Mouse (Mus musculus): ENCODE results near the gene Frmd5. TPM values are rescaled to one million over a fixed set of nuclear protein-coding genes. Genes with fewer than 3 reads are reported as not detected.

Gene Frmd5
- polyA plus RNA-seq, 1 experiment from 2014 or later, result 2.9 TPM

DNA sequence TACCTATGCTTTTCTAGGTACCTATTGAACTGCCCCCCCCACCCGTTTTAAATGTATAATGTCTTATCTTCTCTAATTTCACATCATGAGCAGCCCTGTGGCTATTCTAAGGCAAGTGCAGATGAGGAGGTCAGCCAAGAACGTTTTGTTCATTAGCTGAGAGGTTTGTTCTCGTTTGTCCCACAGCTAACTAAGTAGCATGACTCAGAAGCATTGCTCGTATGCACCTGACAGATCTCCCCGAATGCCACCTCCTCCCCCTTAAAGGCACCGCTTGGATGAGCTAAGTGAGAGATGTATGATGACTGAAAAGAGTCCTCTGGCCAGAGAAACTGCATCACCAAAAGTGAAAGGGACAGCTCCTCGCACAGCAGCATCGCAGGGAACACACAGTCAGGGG, 132.7 kb downstream of the Frmd5 start:
- Histone ChIP-seq H3K4me3 (ENCODE audit: low read depth, low read length) (no peak overlapping the region), H3K9ac (ENCODE audit: low read length) (no peak overlapping the region), H3K27ac (replicated peaks; ENCODE audit: low read depth, low read length) (no peak overlapping the region), H3K9me3 (ENCODE audit: control insufficient read depth, low read length) (no peaks in the 10 kb centered on the region), H3K36me3 (ENCODE audit: control insufficient read depth, insufficient read depth, low read length) (no peaks in the 10 kb centered on the region), H3K4me1 (ENCODE audit: control insufficient read depth, insufficient read depth, low read length) (no peaks in the 10 kb centered on the region), H3K4me2 (ENCODE audit: low read depth, severe bottlenecking) (no peak overlapping the region), H3K27me3 (ENCODE audit: control insufficient read depth, insufficient read depth, low read length) (no peaks in the 10 kb centered on the region)
- WGBS, result 66% methylated on average over 8 of the region's 8 CpGs
- ATAC-seq (ENCODE audit: insufficient number of reproducible peaks, low FRiP score, low TSS enrichment, low read depth), result no peak
- DNase-seq (ENCODE audit: low spot score), result no peak

DNA sequence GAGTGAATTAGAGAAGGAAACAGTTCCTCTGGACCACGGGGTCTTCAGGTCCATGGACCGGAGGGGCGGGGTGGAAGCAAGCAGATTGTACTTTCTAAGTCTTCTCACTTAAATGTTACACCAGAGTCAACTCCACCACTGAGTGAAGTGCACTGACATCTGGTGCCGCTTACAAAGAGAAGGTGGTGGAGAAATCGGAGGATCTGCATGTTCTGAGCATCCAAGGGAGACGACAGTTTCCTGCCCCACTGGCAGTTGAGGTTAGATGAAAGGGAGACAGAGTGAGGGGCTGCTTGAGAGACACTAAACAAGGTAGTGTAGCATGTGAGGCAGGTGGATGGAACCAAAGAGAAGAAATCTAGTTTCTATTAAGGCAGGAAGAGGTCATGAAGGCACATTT, 137.0 kb downstream of the Frmd5 start:
- no peaks in the 10 kb centered on the region for H3K4me1 ChIP-seq (ENCODE audit: control insufficient read depth, insufficient read depth, low read length)
- no peak for ATAC-seq (ENCODE audit: insufficient number of reproducible peaks, low FRiP score, low TSS enrichment, low read depth)
- 73% methylated on average over 6 of the region's 6 CpGs for WGBS

DNA sequence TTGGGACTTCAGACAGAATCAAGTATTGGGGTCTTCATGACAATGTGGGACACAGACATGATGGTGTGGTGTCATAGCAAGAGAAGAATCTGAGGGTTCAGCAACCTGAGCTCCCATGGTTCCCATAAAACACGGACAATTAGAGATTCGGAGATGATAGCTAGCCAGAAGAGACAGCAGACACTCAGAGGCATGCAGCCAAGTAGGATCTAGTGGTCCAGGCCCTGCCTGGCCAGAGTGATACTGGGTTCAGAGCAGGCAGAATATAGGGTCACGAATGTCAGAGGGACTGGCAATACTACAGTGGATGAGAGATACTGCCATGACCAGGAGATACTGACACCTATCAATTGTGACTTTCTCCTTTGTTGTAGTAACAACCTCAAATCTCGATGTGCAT, 138.6 kb downstream of the Frmd5 start:
- ATAC-seq (ENCODE audit: insufficient number of reproducible peaks, low FRiP score, low TSS enrichment, low read depth), result no peak
- WGBS, result 85% methylated on average over 4 of the region's 4 CpGs
- Histone ChIP-seq H3K4me3 (ENCODE audit: low read depth, low read length) (no peak overlapping the region), H3K4me2 (ENCODE audit: low read depth, severe bottlenecking) (no peak overlapping the region), H3K9me3 (ENCODE audit: control insufficient read depth, low read length) (no peaks in the 10 kb centered on the region), H3K9ac (ENCODE audit: low read length) (no peak overlapping the region), H3K27ac (replicated peaks; ENCODE audit: low read depth, low read length) (no peak overlapping the region), H3K27me3 (ENCODE audit: control insufficient read depth, insufficient read depth, low read length) (no peaks in the 10 kb centered on the region), H3K4me1 (ENCODE audit: control insufficient read depth, insufficient read depth, low read length) (no peaks in the 10 kb centered on the region), H3K36me3 (ENCODE audit: control insufficient read depth, insufficient read depth, low read length) (no peaks in the 10 kb centered on the region)
- no peak for DNase-seq (ENCODE audit: low spot score)

More for the DNA sequence above, 137.0 kb downstream of the Frmd5 start:
- DNase-seq (ENCODE audit: low spot score), result no peak
- Histone ChIP-seq H3K9me3 (ENCODE audit: control insufficient read depth, low read length) (no peaks in the 10 kb centered on the region), H3K27me3 (ENCODE audit: control insufficient read depth, insufficient read depth, low read length) (no peaks in the 10 kb centered on the region), H3K27ac (replicated peaks; ENCODE audit: low read depth, low read length) (no peak overlapping the region), H3K9ac (ENCODE audit: low read length) (no peak overlapping the region), H3K36me3 (ENCODE audit: control insufficient read depth, insufficient read depth, low read length) (no peaks in the 10 kb centered on the region), H3K4me3 (ENCODE audit: low read depth, low read length) (no peak overlapping the region), H3K4me2 (ENCODE audit: low read depth, severe bottlenecking) (no peak overlapping the region)

DNA sequence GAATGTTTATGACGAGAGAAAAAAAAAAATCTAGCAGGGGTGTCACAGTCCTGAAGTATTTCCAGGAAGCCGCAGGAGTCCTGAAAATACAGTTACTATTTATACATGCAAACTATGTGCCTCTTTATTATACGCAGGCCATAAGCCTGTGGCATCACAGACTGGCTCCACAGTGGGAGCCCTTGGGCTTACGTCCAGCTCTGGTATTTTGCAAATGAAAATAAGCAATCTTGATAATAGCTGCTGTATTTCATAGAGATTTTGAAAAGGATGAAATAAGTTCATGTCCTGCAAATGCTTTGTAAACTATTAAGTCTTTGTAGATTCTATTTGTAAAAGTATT, 145.8 kb downstream of the Frmd5 start:
- Histone ChIP-seq H3K4me2 (ENCODE audit: low read depth, severe bottlenecking) (no peak overlapping the region), H3K36me3 (ENCODE audit: control insufficient read depth, insufficient read depth, low read length) (no peaks in the 10 kb centered on the region), H3K4me3 (ENCODE audit: low read depth, low read length) (no peak overlapping the region), H3K9me3 (ENCODE audit: control insufficient read depth, low read length) (no peaks in the 10 kb centered on the region), H3K9ac (ENCODE audit: low read length) (no peak overlapping the region), H3K4me1 (ENCODE audit: control insufficient read depth, insufficient read depth, low read length) (no peaks in the 10 kb centered on the region), H3K27ac (replicated peaks; ENCODE audit: low read depth, low read length) (no peak overlapping the region), H3K27me3 (ENCODE audit: control insufficient read depth, insufficient read depth, low read length) (no peaks in the 10 kb centered on the region)
- WGBS, result 79% methylated on average over 4 of the region's 4 CpGs
- ATAC-seq (ENCODE audit: insufficient number of reproducible peaks, low FRiP score, low TSS enrichment, low read depth) (no peak), DNase-seq (ENCODE audit: low spot score) (no peak)

DNA sequence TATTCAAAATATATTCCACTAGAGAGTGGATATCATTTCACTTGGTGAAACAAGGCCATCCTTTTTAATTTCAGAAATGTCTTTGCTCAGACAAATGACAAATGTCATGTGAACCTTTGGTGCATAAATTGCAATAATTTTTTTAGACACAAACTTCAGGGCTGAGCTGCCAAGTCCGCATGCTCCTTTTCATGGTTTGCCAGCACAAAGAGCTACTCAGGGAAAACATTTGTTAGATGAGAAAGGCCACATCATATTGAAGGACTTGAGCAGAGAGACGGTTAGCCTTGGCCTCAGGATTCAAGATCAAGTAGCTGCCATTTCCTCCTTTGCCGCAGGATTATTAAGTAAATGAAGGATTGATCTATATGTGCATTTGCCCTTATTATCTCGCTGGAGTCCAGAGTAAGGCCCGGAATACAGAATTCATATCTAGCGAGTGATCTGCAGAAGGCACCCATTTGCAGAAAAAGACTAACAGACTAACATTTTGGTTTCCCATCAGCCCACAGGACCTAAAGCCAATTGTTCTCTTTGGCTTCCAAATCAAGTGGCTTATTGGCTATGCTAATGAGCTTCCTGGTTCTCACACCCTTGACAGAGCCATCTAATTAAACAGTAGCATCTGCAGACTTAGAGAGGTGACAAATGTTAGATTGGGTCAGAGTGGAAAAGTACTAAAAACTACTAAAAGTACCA, 146.3 kb downstream of the Frmd5 start:
- H3K9ac ChIP-seq (ENCODE audit: low read length), result no peak overlapping the region
- DNase-seq (ENCODE audit: low spot score) (no peak), ATAC-seq (ENCODE audit: insufficient number of reproducible peaks, low FRiP score, low TSS enrichment, low read depth) (no peak)
- H3K27me3 ChIP-seq (ENCODE audit: control insufficient read depth, insufficient read depth, low read length), result no peaks in the 10 kb centered on the region
- H3K4me2 ChIP-seq (ENCODE audit: low read depth, severe bottlenecking), result no peak overlapping the region
- no peaks in the 10 kb centered on the region for H3K4me1 ChIP-seq (ENCODE audit: control insufficient read depth, insufficient read depth, low read length)
- H3K4me3 ChIP-seq (ENCODE audit: low read depth, low read length), result no peak overlapping the region
- H3K27ac ChIP-seq (replicated peaks; ENCODE audit: low read depth, low read length), result no peak overlapping the region
- H3K36me3 ChIP-seq (ENCODE audit: control insufficient read depth, insufficient read depth, low read length), result no peaks in the 10 kb centered on the region
- no peaks in the 10 kb centered on the region for H3K9me3 ChIP-seq (ENCODE audit: control insufficient read depth, low read length)
- 80% methylated on average over 6 of the region's 6 CpGs for WGBS

DNA sequence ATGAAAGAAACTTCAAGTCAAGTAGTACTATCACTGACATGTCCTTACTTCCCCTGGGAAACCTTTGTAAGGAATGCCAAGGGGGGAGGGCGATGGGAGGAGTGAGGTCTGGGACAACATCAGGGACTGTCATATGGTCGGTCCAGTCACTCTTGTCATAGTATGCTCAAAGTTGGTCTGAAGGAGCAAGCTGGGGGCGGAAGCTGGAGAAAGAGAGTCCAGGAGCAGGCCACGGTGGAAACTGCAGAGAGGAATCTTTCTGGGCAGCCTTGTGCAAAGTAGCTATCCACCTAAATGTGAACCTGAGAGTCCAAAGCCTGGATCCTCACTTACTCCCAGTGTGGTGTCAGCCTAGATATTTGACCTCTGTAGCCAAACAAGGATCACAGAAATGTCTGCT, 147.5 kb downstream of the Frmd5 start:
- H3K4me2 ChIP-seq (ENCODE audit: low read depth, severe bottlenecking), result no peak overlapping the region
- no peak overlapping the region for H3K27ac ChIP-seq (replicated peaks; ENCODE audit: low read depth, low read length)
- H3K9me3 ChIP-seq (ENCODE audit: control insufficient read depth, low read length), result no peaks in the 10 kb centered on the region
- no peak for DNase-seq (ENCODE audit: low spot score)
- WGBS, result 85% methylated on average over 4 of the region's 4 CpGs
- no peak for ATAC-seq (ENCODE audit: insufficient number of reproducible peaks, low FRiP score, low TSS enrichment, low read depth)
- no peak overlapping the region for H3K4me3 ChIP-seq (ENCODE audit: low read depth, low read length)
- no peak overlapping the region for H3K9ac ChIP-seq (ENCODE audit: low read length)
- no peaks in the 10 kb centered on the region for H3K4me1 ChIP-seq (ENCODE audit: control insufficient read depth, insufficient read depth, low read length)
- no peaks in the 10 kb centered on the region for H3K27me3 ChIP-seq (ENCODE audit: control insufficient read depth, insufficient read depth, low read length)
- H3K36me3 ChIP-seq (ENCODE audit: control insufficient read depth, insufficient read depth, low read length), result no peaks in the 10 kb centered on the region

DNA sequence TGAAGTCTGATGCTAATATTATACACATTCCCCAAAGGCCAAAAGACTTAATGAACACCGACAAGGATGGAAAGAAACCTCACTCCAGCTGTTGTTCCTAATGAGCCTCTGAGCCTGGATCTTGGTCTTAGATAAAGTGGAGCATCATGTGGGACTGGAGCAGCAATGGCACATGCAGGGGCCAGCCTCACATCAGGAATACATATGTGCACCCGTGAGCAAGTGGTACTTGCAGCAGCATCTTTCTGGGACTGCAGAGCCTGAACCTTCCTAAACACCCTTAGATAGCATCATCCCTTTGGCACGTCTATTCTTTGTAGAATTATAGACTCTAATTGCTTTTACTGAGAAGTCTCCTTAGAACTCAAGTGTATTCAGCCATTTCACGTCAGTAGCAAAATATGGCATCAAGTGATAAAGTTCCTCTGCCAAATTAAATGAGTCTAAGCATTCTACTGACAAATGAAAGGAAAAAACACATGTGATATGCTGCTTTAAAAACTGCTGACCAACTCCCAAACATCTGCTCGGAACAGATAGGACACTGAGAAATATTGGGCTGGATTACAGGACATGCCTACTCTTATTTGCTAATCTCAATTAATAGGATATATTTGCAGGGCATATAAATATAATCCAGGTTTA, 148.6 kb downstream of the Frmd5 start:
- Histone ChIP-seq H3K4me1 (ENCODE audit: control insufficient read depth, insufficient read depth, low read length) (no peaks in the 10 kb centered on the region), H3K36me3 (ENCODE audit: control insufficient read depth, insufficient read depth, low read length) (no peaks in the 10 kb centered on the region), H3K27me3 (ENCODE audit: control insufficient read depth, insufficient read depth, low read length) (no peaks in the 10 kb centered on the region), H3K4me2 (ENCODE audit: low read depth, severe bottlenecking) (no peak overlapping the region), H3K9ac (ENCODE audit: low read length) (no peak overlapping the region), H3K27ac (replicated peaks; ENCODE audit: low read depth, low read length) (no peak overlapping the region), H3K4me3 (ENCODE audit: low read depth, low read length) (no peak overlapping the region), H3K9me3 (ENCODE audit: control insufficient read depth, low read length) (no peaks in the 10 kb centered on the region)
- ATAC-seq (ENCODE audit: insufficient number of reproducible peaks, low FRiP score, low TSS enrichment, low read depth), result no peak
- WGBS, result 83% methylated on average over 5 of the region's 5 CpGs
- DNase-seq (ENCODE audit: low spot score), result no peak

DNA sequence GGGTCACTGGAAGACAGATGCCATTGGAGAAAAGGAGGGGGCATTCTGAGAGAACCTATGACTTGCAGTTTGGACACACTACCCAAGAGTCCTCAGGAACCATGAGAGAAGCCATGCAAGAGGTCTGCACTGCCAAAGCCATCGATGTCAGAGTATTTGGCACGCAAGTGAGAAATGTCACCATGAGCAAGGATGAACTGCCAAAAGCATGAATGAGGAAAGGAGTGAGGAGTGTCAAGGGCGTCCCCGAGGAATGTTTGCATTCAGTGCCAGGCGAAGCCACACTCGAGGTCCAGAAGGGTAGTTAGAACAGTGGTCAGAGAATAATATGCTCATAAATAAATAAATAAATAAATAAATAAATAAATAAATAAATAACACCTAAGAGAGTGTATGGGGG, 150.9 kb downstream of the Frmd5 start:
- DNase-seq (ENCODE audit: low spot score) (no peak), ATAC-seq (ENCODE audit: insufficient number of reproducible peaks, low FRiP score, low TSS enrichment, low read depth) (no peak)
- 86% methylated on average over 6 of the region's 6 CpGs for WGBS
- Histone ChIP-seq H3K9me3 (ENCODE audit: control insufficient read depth, low read length) (no peaks in the 10 kb centered on the region), H3K4me1 (ENCODE audit: control insufficient read depth, insufficient read depth, low read length) (no peaks in the 10 kb centered on the region), H3K4me3 (ENCODE audit: low read depth, low read length) (no peak overlapping the region), H3K27ac (replicated peaks; ENCODE audit: low read depth, low read length) (no peak overlapping the region), H3K36me3 (ENCODE audit: control insufficient read depth, insufficient read depth, low read length) (no peaks in the 10 kb centered on the region), H3K4me2 (ENCODE audit: low read depth, severe bottlenecking) (no peak overlapping the region), H3K27me3 (ENCODE audit: control insufficient read depth, insufficient read depth, low read length) (no peaks in the 10 kb centered on the region), H3K9ac (ENCODE audit: low read length) (no peak overlapping the region)

DNA sequence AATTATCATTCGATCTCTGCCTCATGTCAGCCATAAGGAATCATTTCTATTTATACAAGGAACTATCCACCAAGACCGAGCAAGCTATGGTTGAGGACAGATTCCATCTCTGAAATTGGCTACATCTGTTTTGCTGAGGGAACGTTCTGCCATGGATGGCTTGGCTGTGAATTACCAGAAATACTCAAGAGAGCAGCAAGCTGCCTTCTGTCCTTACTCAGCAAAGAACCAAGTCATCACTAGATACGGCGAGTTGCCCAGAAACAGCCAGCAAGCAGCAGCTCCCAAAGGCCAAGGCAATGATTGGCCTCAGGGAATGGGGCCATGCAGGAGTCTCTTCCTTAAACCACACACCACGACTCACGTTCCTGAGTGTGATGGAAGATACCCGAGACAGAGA, 151.8 kb downstream of the Frmd5 start:
- ATAC-seq (ENCODE audit: insufficient number of reproducible peaks, low FRiP score, low TSS enrichment, low read depth) (no peak), DNase-seq (ENCODE audit: low spot score) (no peak)
- no peaks in the 10 kb centered on the region for H3K36me3 ChIP-seq (ENCODE audit: control insufficient read depth, insufficient read depth, low read length)
- no peaks in the 10 kb centered on the region for H3K9me3 ChIP-seq (ENCODE audit: control insufficient read depth, low read length)
- no peak overlapping the region for H3K9ac ChIP-seq (ENCODE audit: low read length)
- no peak overlapping the region for H3K4me2 ChIP-seq (ENCODE audit: low read depth, severe bottlenecking)
- H3K4me3 ChIP-seq (ENCODE audit: low read depth, low read length), result no peak overlapping the region
- H3K27me3 ChIP-seq (ENCODE audit: control insufficient read depth, insufficient read depth, low read length), result no peaks in the 10 kb centered on the region
- H3K27ac ChIP-seq (replicated peaks; ENCODE audit: low read depth, low read length), result no peak overlapping the region
- no peaks in the 10 kb centered on the region for H3K4me1 ChIP-seq (ENCODE audit: control insufficient read depth, insufficient read depth, low read length)
- WGBS, result 84% methylated on average over 8 of the region's 8 CpGs

Data from limb, embryonic 11.5 days (tissue).